Comparison of ENCODE assay signal across 35 mouse cellular contexts in genomic region chr1:176618896-176619295, GRCm38 (mm10).
DNase-seq lines count a peak whose midpoint lies in the region; ATAC-seq and TF ChIP-seq lines count a peak whose summit lies in the region.
"Had no signal": no experiment of that assay in that cellular context is flagged by ENCODE, and none has a peak within 500 bp of the region (broad histone marks: within the 10 kb centered on the region; RNA-seq: fewer than 3 reads in every experiment).

No protein-coding gene starts in this region.

- H3K27ac ChIP-seq in layer of hippocampus, adult 2 months = no peak overlapping the region
- no peak overlapping the region for H3K27ac ChIP-seq in CH12.LX (ENCODE audit: insufficient read depth, low read depth)
- no peak overlapping the region for H3K27ac ChIP-seq in midbrain, embryonic 14.5 days (replicated peaks; ENCODE audit: low read depth, low read length)
- no peak overlapping the region for H3K27ac ChIP-seq in thymus, adult 2 months (ENCODE audit: control insufficient read depth, insufficient read depth, low read length)
- H3K27ac ChIP-seq: hindbrain, embryonic 12.5 days; hindbrain, postnatal 0 days; intestine, embryonic 15.5 days; kidney, postnatal 0 days; limb, embryonic 10.5 days; limb, embryonic 15.5 days; liver, embryonic 13.5 days; midbrain, embryonic 13.5 days; neural tube, embryonic 15.5 days had no signal

- H3K4me3 ChIP-seq in layer of hippocampus, adult 2 months = no peak overlapping the region
- no peak overlapping the region for H3K4me3 ChIP-seq in CH12.LX (replicated peaks in 1 of 3; ENCODE audit: low read depth in 2 of 3, low read length in 2 of 3, poor library complexity in 1 of 3)
- no peak overlapping the region for H3K4me3 ChIP-seq in midbrain, embryonic 14.5 days (replicated peaks; ENCODE audit: low read depth, low read length)
- H3K4me3 ChIP-seq in thymus, adult 2 months (ENCODE audit: control insufficient read depth, insufficient read depth, low read length) = no peak overlapping the region
- H3K4me3 ChIP-seq: erythroblast, embryonic 14.5 days; hindbrain, embryonic 12.5 days; intestine, embryonic 15.5 days; limb, embryonic 10.5 days; limb, embryonic 15.5 days; liver, embryonic 13.5 days; megakaryocyte, embryonic 14.5 days; midbrain, embryonic 13.5 days; neural tube, embryonic 15.5 days had no signal

- TF ChIP-seq RAD21 in CH12.LX (IDR thresholded peaks at IDR 0.05; ENCODE audit: low read depth, low read length) = no peak

- no peak for TF ChIP-seq POLR2A in CH12.LX (IDR thresholded peaks at IDR 0.05; ENCODE audit: low read depth, low read length)
- no peak for TF ChIP-seq POLR2A in thymus, adult 2 months (IDR thresholded peaks at IDR 0.05; ENCODE audit: control insufficient read depth, extremely low read depth, insufficient read depth, low read length, poor library complexity)

- H3K79me2 ChIP-seq in CH12.LX (replicated peaks; ENCODE audit: control insufficient read depth, extremely low read depth, insufficient read depth, poor library complexity, severe bottlenecking) = no peaks in the 10 kb centered on the region

- H3K9me3 ChIP-seq in CH12.LX (replicated peaks; ENCODE audit: low read length) = no peaks in the 10 kb centered on the region
- H3K9me3 ChIP-seq in midbrain, embryonic 14.5 days (ENCODE audit: control insufficient read depth, low read length) = no peaks in the 10 kb centered on the region
- H3K9me3 ChIP-seq: hindbrain, embryonic 12.5 days; intestine, embryonic 15.5 days; limb, embryonic 10.5 days; limb, embryonic 15.5 days; liver, embryonic 13.5 days; midbrain, embryonic 13.5 days; neural tube, embryonic 15.5 days had no signal

- ATAC-seq in midbrain, embryonic 14.5 days (ENCODE audit: low FRiP score, low TSS enrichment) = no peak
- ATAC-seq: forebrain, embryonic 16.5 days; hindbrain, postnatal 0 days; intestine, embryonic 15.5 days; lung, postnatal 0 days; midbrain, embryonic 13.5 days had no signal

- 87% methylated on average over 4 of the region's 4 CpGs for WGBS in midbrain, embryonic 14.5 days
- WGBS in thymus, adult 2 months = 83% methylated on average over 4 of the region's 4 CpGs

- TF ChIP-seq EP300 in CH12.LX (IDR thresholded peaks at IDR 0.05; ENCODE audit: low read length) = no peak

- no peak overlapping the region for H3K9ac ChIP-seq in CH12.LX (ENCODE audit: insufficient read depth, low read depth)
- no peak overlapping the region for H3K9ac ChIP-seq in midbrain, embryonic 14.5 days (replicated peaks; ENCODE audit: low read length)
- H3K9ac ChIP-seq: hindbrain, embryonic 12.5 days; intestine, embryonic 15.5 days; limb, embryonic 15.5 days; liver, embryonic 13.5 days; midbrain, embryonic 13.5 days; neural tube, embryonic 15.5 days had no signal

- no peaks in the 10 kb centered on the region for H3K36me3 ChIP-seq in CH12.LX (replicated peaks in 1 of 2; ENCODE audit: control insufficient read depth in 1 of 2, insufficient read depth in 1 of 2, low read length in 1 of 2)
- H3K36me3 ChIP-seq in midbrain, embryonic 14.5 days (ENCODE audit: control insufficient read depth, insufficient read depth, low read length) = no peaks in the 10 kb centered on the region
- H3K36me3 ChIP-seq in thymus, adult 2 months (ENCODE audit: control insufficient read depth, insufficient read depth, low read length) = no peaks in the 10 kb centered on the region
- H3K36me3 ChIP-seq: G1E; hindbrain, embryonic 12.5 days; intestine, embryonic 15.5 days; limb, embryonic 10.5 days; limb, embryonic 15.5 days; liver, embryonic 13.5 days; midbrain, embryonic 13.5 days; neural tube, embryonic 15.5 days had no signal

- DNase-seq in layer of hippocampus, adult 2 months (ENCODE audit: low spot score in 2 of 2) = no peak
- no peak for DNase-seq in layer of hippocampus, adult 11-12 months (ENCODE audit: low spot score)
- DNase-seq in CH12.LX (ENCODE audit: extremely low read depth) = no peak
- DNase-seq in frontal cortex, postnatal 36 days (ENCODE audit: low spot score in 2 of 2) = peak; percentile 23 to 50
- peak; percentile 32 to 62 for DNase-seq in right cerebral cortex, postnatal 10 days (ENCODE audit: low spot score in 2 of 2)
- DNase-seq in adrenal gland, postnatal 25 days = no peak
- DNase-seq in midbrain, embryonic 14.5 days = no peak
- DNase-seq in thymus, adult 2 months = no peak
- DNase-seq: adrenal gland, postnatal 10 days; cerebellum, adult 18-20 months; gastrocnemius, postnatal 25 days; heart, adult 11 months; heart, postnatal 36 days; kidney, adult 2 months; liver, embryonic 13.5 days; lung, adult 18-20 months; lung, postnatal 4 days; retina, postnatal 1 day; spleen, adult 18-20 months; thymus, adult 18-20 months; thymus, postnatal 4 days had no signal

- no peaks in the 10 kb centered on the region for H3K27me3 ChIP-seq in CH12.LX (replicated peaks)
- no peaks in the 10 kb centered on the region for H3K27me3 ChIP-seq in midbrain, embryonic 14.5 days (ENCODE audit: control insufficient read depth, insufficient read depth, low read length)
- no peaks in the 10 kb centered on the region for H3K27me3 ChIP-seq in thymus, adult 2 months (ENCODE audit: control insufficient read depth, insufficient read depth, low read length)
- H3K27me3 ChIP-seq: hindbrain, embryonic 12.5 days; intestine, embryonic 15.5 days; limb, embryonic 15.5 days; liver, embryonic 13.5 days; megakaryocyte, embryonic 14.5 days; midbrain, embryonic 13.5 days; neural tube, embryonic 15.5 days had no signal

- H3K4me2 ChIP-seq in CH12.LX (ENCODE audit: insufficient read depth, low read depth, poor library complexity, severe bottlenecking) = peak overlapping the region; percentile 80
- no peak overlapping the region for H3K4me2 ChIP-seq in midbrain, embryonic 14.5 days (ENCODE audit: low read length)
- H3K4me2 ChIP-seq: heart, embryonic 11.5 days; hindbrain, embryonic 12.5 days; intestine, embryonic 15.5 days; limb, embryonic 15.5 days; liver, embryonic 13.5 days; midbrain, embryonic 13.5 days; neural tube, embryonic 15.5 days had no signal

- peak; percentile 16; the same call in 1 of the 2 replicates for TF ChIP-seq CTCF in layer of hippocampus, adult 2 months (conservative IDR thresholded peaks at IDR 0.05)
- TF ChIP-seq CTCF in CH12.LX (conservative IDR thresholded peaks at IDR 0.05 in 1 of 2, IDR thresholded peaks at IDR 0.05 in 1 of 2; ENCODE audit: low read depth in 2 of 2, low read length in 2 of 2) = no peak
- TF ChIP-seq CTCF in thymus, adult 2 months (IDR thresholded peaks at IDR 0.05; ENCODE audit: borderline replicate concordance, control insufficient read depth, extremely low read depth, insufficient read depth, low read length, poor library complexity) = no peak

- in situ Hi-C loops in CH12.LX (cut with MboI; ENCODE audit: low pct_ligation_motif_present, low pct_unique_long_range_greater_than_20kb, low sequenced_read_pairs) = no loop called here

- dilution Hi-C loops in CH12.LX (cut with MboI; ENCODE audit: extremely low pct_ligation_motif_present, extremely low pct_unique_long_range_greater_than_20kb, low sequenced_read_pairs) = no loop called here

- no peaks in the 10 kb centered on the region for H3K4me1 ChIP-seq in CH12.LX (ENCODE audit: control insufficient read depth in 1 of 2, insufficient read depth in 2 of 2)
- no peaks in the 10 kb centered on the region for H3K4me1 ChIP-seq in midbrain, embryonic 14.5 days (ENCODE audit: control insufficient read depth, insufficient read depth, low read length)
- no peaks in the 10 kb centered on the region for H3K4me1 ChIP-seq in thymus, adult 2 months (replicated peaks; ENCODE audit: control insufficient read depth, insufficient read depth, low read length)
- H3K4me1 ChIP-seq: hindbrain, embryonic 12.5 days; intestine, embryonic 15.5 days; limb, embryonic 10.5 days; limb, embryonic 15.5 days; liver, embryonic 13.5 days; megakaryocyte, embryonic 14.5 days; midbrain, embryonic 13.5 days; neural tube, embryonic 15.5 days had no signal

TF ChIP-seq in CH12.LX, 34 proteins besides CTCF, POLR2A, EP300 and RAD21:
- TF ChIP-seq TBP (conservative IDR thresholded peaks at IDR 0.05; ENCODE audit: low read depth, low read length) (no peak), CHD1 (IDR thresholded peaks at IDR 0.05; ENCODE audit: low read depth, low read length) (no peak), UBTF (IDR thresholded peaks at IDR 0.05; ENCODE audit: low read depth, low read length) (no peak)

Comparison
In these comparisons a context has a peak if more than half of its experiments do, and no peak if none do; other contexts are left out.
1. DNase-seq: peak in frontal cortex, postnatal 36 days (2 of 2) and right cerebral cortex, postnatal 10 days (2 of 2); none in layer of hippocampus, adult 2 months (0 of 2), layer of hippocampus, adult 11-12 months (single experiment), CH12.LX (single experiment), adrenal gland, postnatal 25 days (single experiment), midbrain, embryonic 14.5 days (single experiment) and thymus, adult 2 months (single experiment).